Mouse (Mus musculus): ENCODE data around the gene Phactr2.

- no peak for TF ChIP-seq CTCF (IDR thresholded peaks at IDR 0.05; ENCODE audit: insufficient read depth, low read length)
- no peak for TF ChIP-seq POLR2A (IDR thresholded peaks at IDR 0.05; ENCODE audit: borderline replicate concordance, extremely low read depth, low read depth, low read length)
Measured at GRCm38 (mm10) chr10:13249126-13249525, 225.1 kb downstream of the Phactr2 start.
